Mouse (Mus musculus) layer of hippocampus, adult 11-12 months (tissue): ENCODE data around the gene Cdr2.
A peak's percentile ranks its signal among the peaks of the same experiment; 100 is the strongest.
"Not testable (repeated sequence)": the region's sequence is repeated elsewhere in the genome, so short reads cannot be mapped to it uniquely, and the experiment has no call there.

Source experiments
- DNase-seq: peaks from one replicate; pipeline ENCODE4 v3.0.0; 2022; ENCODE audit warnings: low spot score

Cdr2 gene

DNA sequence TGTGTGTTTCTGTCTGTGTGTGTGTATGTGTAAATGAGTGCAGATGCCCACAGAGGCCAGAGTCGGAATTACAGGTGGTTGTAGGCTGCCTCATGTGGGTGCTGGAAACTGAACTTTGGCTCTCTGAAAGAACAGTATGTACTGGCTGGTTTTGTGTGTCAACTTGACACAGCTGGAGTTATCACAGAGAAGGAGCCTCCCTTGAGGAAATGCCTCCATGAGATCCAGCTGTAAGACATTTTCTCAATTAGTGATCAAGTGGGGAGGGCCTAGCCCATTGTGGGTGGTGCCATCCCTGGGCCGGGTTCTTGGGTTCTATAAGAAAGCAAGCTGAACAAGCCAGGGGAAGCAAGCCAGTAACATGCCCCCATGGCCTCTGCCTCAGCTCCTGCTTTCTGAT lies 9.6 kb downstream of the Cdr2 start:
- not testable (repeated sequence) for DNase-seq

DNA sequence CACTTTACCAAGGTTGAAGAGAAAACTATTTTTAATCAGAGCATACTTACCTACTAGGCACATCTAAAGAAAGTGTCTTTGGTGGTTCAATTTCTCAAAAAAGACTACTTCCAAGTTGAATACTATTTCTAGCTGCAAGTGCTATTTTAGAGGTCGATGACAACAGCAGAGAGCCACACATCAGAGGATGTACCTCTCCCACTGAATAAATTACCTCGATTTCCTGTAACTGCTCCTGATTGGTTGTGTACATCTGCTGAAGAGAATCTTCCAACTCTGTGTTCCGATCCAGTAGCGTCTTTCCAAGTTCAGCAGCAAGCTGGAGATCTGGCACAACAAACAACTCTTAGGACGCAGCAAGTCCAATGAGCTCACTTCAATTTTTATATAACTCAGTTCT lies 12.0 kb downstream of the Cdr2 start:
- DNase-seq = no peak

DNA sequence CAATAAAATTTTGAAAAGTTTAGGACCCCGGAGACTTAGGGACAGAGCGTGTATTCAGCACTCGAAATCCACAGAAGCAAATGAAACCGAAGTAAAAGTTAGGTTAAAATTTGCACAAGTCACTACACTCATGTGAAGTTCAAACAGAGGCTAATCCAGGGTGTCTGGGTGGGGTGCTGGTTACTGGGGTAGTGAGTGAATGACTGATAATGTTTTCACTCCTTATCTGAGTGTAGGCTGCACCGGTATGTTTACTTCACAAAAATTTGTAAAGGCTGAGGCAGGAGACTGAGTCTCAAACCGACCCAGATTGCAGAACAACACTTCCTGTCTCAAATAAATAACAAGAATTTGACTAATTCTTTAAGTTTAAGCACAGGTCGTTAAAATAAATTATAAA lies 12.9 kb downstream of the Cdr2 start:
- no peak for DNase-seq

DNA sequence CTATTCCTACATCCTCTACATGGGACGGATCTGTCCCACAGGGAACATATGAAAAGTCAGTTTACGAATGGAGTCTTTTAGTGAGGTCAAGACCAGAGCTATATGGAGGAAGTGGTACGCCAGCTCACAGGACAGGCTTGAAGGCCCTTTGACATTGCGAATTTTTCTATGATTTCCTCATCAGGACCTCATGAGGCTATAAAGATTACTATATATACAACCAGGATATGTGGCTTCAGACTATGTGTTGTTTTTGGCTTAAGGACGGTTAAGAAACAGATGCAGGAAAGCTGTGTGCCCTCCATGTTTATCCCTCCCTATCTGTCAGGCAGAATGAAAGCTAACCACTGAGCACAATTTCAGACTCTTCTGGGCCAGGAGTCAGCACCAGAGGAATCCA lies 19.0 kb downstream of the Cdr2 start:
- DNase-seq = no peak

DNA sequence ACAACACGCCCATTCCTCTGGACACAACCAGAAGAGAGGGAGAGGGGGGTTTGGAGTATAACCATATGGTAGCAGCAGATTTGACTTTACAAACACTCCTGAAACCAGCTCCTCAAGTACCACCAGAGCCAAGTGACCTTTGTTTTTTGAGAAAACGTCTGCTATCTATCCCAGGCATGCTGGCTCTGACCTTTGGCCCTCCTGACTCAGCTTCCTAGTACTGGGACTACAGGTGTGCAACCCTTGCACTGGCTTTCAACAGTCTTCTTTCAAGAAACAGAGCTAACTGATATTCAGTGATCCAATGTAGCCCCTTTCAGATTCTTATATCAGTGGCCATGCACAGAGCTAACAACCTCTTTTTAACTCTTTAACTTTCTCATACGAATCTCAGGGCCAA lies 20.2 kb downstream of the Cdr2 start:
- no peak for DNase-seq

DNA sequence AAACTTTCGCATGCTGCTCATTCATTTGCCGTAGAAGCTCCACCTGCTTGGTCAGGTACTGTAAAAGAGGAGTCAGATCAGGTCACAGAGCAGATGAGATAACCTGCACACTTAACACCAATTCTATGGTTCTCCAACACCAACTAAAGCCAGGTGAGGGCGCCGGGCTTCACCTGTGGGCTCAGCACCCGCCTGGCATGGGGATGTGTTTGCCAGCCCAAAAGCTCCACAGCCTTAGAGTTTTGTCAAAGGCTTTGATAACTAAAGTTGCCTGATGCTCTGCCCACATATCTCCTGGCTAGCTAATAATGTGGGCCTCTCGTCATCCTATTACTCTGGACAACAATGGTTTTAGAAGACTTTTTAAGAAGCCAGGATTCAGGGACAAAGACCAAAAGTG lies 21.5 kb downstream of the Cdr2 start:
- DNase-seq = no peak

DNA sequence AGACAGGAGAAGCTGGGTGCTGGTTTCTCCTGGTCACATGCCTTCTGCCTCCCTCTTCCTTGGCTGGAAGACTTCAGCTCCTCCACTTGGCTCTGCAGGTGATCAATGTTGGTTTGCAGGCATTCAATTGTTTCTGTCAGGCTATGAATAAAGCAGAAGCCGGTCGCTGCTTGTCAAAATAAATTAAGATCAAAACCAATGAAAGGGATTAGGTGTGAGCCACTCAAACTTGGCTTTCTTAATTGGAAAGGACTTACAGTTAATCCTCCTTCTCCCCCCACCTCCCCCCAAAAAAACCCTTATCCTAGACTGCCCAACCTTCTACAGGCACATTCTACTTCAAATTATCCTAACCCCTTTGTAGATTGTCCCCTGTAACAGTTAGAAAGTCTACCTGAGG lies 22.0 kb downstream of the Cdr2 start:
- DNase-seq = no peak

DNA sequence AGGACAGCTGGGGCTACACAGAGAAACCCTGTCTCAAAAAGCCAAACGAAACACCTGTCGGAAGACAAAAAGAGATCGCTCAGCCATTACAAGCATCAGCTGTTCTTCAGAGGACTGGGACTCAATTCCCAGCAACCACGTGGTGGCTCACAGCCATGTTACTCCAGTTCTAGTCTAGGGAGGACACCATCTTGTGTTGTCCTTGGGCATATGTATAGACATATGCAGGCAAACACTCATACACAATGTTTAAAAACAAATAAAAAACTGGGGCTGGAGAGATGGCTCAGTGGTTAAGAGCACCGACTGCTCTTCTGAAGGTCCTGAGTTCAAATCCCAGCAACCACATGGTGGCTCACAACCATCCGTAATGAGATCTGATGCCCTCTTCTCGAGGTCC lies 28.5 kb downstream of the Cdr2 start:
- not testable (repeated sequence) for DNase-seq

DNA sequence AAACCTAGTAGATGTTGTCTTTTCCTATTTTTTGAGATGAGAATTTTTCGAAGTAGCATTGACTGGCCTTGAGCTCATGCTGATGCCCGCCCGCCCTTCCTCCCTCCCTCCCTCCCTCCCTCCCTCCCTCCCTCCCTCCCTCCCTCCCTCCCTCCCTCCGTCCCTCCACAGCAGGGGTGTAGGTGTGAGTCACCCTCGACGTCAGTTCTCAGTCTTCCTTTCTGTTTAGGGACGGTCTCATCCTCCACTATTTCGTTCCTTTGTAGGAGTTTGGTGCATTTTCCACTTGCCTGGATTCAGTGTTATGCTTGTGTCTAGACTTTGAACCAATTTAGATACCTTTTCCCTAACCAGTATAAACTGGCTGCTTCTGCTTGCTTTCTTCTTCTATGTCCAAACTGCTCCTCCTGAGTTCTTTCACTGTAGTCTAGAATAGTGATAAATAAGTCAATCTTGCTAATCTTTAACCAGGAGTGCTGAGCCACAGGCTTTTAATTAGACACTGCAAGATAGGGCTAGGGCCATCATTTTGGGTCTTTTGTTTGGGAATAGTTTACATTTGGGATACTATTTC lies 38.1 kb downstream of the Cdr2 start:
- DNase-seq = no peak

DNA sequence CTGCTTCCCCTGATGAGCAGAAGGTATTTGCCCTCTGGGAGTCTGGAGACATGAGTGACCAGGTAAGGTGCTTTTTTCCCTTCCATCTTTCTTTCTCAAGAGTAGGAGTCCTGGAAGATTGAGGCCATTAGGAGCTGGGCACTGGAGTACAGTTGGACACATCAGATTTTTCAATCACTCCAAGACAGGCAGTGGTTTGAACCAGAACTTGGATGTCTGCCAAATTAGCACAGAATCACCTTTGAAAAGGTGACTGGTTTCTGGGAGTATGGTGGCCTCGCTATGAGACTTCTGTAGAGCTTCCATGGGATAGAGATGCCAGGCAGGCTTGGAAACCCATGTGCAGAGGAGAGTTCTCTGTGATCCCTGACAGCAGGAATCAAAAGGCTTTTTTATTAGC lies 39.6 kb downstream of the Cdr2 start:
- DNase-seq = no peak

DNA sequence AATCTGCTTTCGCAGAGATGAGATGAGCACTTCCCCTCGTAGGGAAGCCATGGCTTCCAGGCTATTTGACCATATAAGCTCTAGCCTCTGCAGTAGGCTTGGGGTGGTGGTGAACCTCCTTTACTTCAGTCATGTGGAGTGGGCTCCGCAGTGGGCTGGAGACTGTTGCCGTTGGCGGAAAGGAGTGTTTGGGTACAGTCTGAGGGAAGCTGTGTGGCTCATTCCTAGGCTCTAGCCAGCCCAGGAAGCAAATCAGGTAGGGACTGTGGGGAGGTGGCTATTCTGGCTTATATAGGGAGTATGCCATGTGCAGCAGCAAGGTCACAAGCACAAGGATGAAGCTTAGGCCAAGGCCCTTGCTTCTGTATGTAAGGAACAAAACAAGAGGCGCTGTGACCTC lies 40.9 kb downstream of the Cdr2 start:
- no peak for DNase-seq

DNA sequence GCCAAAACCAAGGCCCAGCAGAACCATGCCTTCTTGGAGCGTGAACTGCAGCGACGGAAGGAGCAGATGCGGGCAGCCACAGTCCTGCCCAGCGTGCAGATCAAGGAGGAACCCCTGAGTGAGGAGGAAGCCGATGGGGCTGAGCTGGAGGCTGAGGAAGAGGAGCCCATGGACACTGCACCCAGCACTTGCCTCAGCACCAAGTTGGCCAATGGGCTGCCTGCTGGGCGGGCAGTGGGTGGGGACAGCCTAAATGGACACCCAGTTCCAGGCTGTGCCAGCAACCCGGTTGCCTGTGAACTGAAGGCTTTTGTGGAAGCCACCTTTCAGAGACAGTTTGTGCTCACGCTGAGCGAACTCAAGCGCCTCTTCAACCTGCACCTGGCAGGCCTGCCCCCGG lies 41.8 kb downstream of the Cdr2 start:
- DNase-seq = peak; percentile 60

DNA sequence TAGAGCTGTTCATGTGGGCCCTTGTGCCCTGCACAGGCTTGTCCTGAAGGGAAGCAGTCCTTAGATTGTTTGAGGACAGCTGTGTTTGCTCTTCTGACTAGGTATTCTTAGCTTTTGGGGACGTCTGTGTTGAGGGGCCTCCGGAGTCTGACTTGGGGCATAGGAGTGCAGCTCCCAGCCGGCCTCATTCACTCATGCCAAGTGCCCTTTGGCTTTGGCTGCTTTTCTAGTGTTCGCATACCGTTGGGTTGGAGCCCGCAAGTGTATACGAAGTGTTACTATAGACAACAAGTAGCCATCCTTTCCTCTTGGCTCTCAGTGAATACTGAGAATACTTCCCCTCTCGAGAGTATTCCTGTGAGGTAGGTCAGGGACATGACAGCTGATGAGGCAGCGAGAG lies 43.9 kb downstream of the Cdr2 start:
- DNase-seq = no peak

DNA sequence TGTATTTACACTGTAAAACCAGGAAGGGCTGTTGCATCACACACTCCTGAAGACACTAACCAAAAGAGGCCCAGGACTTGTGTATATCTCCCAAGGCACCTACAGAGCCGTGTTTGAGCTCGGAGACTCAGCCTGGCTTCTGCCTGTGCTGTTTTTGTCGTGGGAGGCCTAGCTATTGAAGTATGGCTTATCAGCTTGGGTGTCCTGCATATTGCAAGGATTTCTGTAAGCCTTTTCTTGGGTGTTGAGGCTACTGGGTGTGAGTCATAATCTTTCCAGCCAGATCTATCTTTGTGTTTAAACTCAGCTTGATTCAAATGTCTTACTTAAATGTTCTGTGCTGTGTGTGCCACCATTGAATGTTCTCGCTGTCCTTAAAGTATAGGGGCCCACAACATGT lies 45.6 kb downstream of the Cdr2 start:
- DNase-seq = no peak

DNA sequence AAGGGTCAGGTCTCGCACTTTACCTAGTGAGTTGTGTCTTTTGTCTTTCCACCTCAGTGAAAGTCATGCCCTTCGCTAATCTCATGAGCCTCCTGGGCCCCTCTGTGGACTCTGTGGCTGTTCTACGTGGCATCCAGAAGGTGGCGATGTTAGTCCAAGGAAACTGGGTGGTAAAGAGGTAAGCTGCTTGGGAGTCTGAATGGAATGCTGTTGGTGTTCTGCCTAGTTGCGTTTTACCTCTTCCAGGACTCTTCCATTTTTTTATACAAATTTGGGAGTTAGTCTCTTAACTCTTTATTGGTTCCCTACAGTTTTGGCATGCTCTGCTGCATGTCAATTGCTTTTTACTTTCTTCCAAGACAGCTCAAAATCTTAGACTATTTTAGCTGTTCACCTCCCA lies 47.4 kb downstream of the Cdr2 start:
- peak; percentile 44 for DNase-seq

DNA sequence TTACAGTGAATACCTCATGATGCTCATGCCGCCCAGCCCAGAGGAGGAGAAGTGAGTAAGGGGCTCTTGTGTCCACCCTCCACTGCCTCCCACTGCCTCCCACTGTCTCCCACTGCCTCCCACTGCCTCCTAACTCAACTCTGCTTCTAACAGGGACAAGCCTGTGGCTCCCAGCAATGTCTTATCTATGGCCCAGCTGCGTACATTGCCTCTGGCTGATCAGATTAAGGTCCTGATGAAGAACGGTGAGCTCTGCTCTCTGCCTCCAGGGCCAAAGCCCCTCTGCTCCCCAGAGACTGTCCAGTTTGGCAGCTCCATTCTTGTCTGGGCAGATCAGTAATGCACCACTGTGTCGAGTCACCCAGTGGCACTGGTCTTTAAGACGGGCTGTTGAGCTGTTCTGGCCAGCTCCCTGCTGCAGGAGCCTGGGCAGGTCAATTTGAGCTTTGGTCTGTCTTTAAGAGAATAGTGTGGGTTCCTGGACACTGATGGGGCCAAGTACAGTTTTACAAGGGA lies 48.4 kb downstream of the Cdr2 start:
- DNase-seq = no peak

DNA sequence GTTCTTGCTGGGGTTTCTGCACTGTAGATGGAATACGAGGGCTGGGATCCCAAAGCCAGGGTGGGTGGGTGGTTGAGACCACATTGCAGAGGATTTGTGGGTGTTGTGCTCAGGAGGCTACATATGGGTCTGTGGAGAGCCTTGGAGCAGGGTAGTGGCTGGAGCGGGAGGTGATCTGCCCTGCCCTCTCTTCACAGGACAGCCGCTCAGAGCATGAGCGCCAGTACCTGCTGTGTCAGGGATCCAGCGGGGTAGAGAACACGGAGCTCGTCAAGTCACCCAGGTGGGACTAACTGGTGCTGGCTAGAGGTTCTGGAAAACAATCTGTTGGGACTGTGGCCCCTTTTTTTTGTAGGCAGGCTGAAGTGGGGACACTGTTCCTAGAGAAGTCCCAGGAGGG lies 49.0 kb downstream of the Cdr2 start:
- no peak for DNase-seq

DNA sequence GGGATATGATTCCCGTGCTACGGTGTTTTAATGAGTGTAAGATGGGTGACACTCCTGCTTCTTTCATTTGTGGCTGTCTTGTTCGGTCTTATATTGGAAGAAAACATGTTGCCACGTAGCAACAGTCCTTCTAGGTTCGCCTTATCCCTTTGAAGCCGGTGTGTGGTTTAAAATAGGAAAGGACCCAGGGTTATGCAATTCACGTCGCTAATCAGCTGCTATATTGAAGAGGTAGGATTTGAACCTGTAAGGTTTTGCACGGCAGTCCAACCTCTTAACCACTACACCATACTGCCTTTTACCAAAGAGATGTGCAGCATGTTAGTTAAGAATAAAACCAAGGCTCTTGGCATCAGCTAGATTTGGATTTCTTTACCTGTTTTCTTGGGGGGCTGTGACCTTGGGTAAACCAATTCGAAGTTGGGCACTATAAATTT lies 63.6 kb downstream of the Cdr2 start:
- DNase-seq = peak; percentile 71

DNA sequence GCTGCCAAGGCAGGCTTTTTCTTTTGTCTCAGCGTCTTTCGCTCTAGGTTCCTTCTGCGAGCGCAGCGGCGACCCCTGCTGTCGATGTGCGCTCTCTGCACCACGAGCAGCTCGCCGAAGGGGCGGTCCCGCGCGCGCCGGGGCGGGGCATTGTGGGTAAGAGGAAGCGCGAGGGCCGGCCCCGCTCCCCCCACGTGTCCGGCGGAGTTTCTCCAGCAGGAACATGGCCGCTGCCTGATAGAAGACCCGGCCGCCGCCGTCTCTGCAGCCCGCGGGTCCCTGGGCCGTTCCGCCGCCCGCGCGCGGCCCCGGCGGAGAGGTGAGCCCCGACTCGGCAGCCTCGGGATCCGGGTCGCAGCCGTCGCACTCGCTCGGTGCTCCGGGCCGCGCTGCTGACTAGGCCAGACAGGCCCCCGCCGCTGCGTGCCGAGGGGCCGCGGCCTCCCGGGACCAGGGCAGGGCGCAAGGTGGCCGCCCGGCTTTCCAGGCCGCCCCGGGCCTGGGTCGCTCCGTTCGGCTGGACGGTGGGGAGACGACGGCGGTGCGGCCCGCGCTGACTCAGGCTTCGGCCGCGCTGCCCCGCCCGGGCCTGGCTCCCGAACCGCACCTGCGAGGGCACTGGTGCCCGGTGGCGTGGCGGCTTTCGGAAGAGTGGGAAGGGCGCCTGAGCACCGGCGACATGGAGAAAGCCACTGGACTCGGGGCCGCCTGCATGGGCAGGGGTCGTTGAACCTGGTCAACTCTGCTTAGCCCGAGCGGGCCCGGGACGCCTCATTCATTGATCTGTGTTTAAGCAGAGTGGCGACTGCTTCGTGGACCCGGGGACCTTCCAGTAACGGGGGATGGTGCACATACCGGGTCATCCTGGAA lies 64.3 kb downstream of the Cdr2 start, which contains the start of gene Polr3e:
Gene Polr3e (plus strand): TSS at position 153 of the 870 bp plus-strand sequence.
- DNase-seq = peak; percentile 100

DNA sequence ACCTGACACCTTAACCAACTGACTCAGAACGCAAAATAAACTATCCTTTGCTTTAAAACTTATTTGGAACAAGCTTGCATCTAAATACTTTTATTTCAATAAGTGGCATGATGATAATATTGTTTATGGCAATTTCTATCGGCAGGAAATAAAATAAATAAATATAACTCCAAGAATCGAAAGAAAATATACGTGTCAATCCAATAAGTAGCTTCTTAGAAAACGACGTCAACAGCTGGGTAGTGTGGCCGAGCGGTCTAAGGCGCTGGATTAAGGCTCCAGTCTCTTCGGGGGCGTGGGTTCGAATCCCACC lies 64.9 kb downstream of the Cdr2 start:
- DNase-seq = no peak

DNA sequence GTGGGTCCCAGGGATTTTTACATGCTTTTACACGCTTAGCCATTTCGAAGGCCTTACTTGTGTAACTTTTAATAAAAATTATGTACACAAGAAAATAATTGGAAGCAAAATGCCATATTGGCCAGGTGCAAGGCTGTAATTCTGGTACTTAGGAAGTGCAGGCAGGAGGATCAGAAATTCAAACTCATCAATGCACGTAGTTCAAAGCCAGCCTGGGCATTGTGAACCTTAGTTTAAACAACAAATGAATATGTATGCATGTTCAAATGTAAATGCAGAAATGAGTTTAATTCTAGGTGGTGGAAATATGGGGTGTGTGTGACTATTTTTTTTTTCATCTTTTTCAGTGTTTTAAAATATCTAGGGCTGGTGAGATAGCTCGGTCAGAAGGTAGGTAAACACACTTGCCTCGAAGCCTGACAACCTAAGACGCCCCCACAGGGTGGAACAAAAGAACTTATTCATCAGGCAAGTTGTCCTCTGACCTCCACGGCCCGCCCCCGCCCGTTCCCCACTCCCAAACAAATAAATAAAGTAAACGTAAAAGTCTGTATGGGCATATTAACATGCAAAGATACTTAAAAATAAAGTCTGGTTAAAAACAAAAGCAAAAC lies 65.7 kb downstream of the Cdr2 start:
- DNase-seq = no peak

DNA sequence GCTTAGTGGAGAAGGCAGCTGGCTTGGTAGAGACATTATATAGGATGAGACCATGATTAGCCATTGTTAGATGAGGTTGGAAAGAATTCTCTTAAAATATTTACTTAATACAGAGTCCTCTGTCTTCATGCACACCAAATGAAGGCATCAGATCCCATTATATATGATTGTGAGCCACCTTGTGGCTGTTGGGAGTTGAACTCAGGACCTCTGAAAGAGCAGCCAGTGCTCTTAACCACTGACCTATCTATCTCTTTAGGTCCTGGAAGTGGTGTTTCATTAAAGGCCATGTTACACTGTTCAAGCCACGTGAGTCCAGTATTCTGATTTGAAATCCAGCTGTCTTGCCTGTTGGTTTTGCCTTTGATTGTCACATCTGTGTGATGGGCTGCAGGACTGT lies 68.8 kb downstream of the Cdr2 start:
- no peak for DNase-seq

DNA sequence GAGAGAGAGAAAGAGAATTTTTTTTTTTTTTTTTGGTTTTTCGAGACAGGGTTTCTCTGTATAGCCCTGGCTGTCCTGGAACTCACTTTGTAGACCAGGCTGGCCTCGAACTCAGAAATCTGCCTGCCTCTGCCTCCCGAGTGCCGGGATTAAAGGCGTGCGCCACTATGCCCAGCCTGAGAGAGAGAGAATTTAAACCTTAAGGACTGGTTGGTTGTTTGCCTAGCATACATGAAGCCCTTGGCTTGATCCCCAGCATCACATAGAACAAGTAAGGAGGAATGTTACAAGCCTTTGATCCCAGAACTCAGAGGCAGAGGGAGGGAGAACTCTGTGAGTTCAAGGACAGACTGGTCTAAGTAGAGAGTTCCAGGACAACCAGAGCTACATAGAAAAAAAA lies 70.8 kb downstream of the Cdr2 start:
- DNase-seq = not testable (repeated sequence)
